Comparison of ENCODE assay signal across 8 mouse cellular contexts in the genomic region with DNA sequence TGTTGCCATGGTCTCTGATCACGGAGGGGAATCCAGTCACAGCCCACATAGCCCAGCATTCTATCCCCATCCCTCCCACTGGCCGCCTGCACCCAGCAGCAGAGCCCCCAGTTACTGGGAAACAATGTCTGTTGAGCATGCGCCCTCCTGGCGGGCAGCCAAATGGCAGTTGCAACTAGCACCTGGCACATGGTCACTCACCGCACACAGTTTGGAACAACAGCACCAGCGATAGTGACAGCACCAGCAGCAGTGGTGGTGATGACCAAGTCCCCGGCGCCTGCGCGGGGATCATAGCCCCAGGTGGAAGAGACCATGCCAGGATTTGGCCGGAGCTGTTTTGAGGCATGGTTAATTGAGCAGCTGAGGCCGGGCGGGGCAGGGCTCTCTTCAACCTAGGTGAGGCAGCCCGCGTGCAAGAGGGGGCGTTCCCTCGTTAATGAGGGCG. TPM values are rescaled to one million over a fixed set of nuclear protein-coding genes. Genes with fewer than 3 reads are reported as not detected.
A peak's percentile ranks its signal among the peaks of the same experiment; 100 is the strongest.
DNase-seq lines count a peak whose midpoint lies in the region; ATAC-seq and TF ChIP-seq lines count a peak whose summit lies in the region.

A gene (minus strand): TSS at position 346 of the 448 bp plus-strand sequence.

- H3K9me3 ChIP-seq in heart, embryonic 10.5 days, result no peaks in the 10 kb centered on the region
- no peaks in the 10 kb centered on the region for H3K9me3 ChIP-seq in forebrain, embryonic 14.5 days (replicated peaks; ENCODE audit: control insufficient read depth, low read length)
- H3K9me3 ChIP-seq in kidney, embryonic 15.5 days (replicated peaks), result no peaks in the 10 kb centered on the region
- no peaks in the 10 kb centered on the region for H3K9me3 ChIP-seq in liver, postnatal 0 days (ENCODE audit: low read length)
- H3K9me3 ChIP-seq in stomach, embryonic 15.5 days, result no peaks in the 10 kb centered on the region

- ATAC-seq in forebrain, embryonic 14.5 days, result peak; percentile 72
- ATAC-seq in kidney, embryonic 15.5 days (replicated peaks; ENCODE audit: low FRiP score), result peak; percentile 64
- no peak for ATAC-seq in liver, postnatal 0 days
- ATAC-seq in stomach, embryonic 15.5 days (ENCODE audit: insufficient read depth, low FRiP score, low read depth), result 0 out of 2 replicates have a peak, but pooled peaks have one; percentile 29

- no peak for TF ChIP-seq EP300 in liver, postnatal 0 days (IDR thresholded peaks at IDR 0.05; ENCODE audit: low read depth)

- peak within 1 kb of the TSS; percentile 33; the same call in 1 of the 2 replicates for H3K4me3 ChIP-seq in heart, embryonic 10.5 days
- no peak within 1 kb of the TSS for H3K4me3 ChIP-seq in forebrain, embryonic 14.5 days (ENCODE audit: low read depth, low read length)
- no peak within 1 kb of the TSS for H3K4me3 ChIP-seq in kidney, embryonic 15.5 days (replicated peaks)
- no peak within 1 kb of the TSS for H3K4me3 ChIP-seq in liver, postnatal 0 days (ENCODE audit: low read depth, low read length)
- H3K4me3 ChIP-seq in stomach, embryonic 15.5 days (replicated peaks), result no peak within 1 kb of the TSS

- 41% methylated on average over 18 of the region's 18 CpGs for WGBS in heart, embryonic 10.5 days
- WGBS in forebrain, embryonic 14.5 days, result 59% methylated on average over 18 of the region's 18 CpGs
- WGBS in kidney, embryonic 15.5 days, result 61% methylated on average over 18 of the region's 18 CpGs
- WGBS in liver, postnatal 0 days (ENCODE audit: insufficient replicate concordance), result 74% methylated on average over 18 of the region's 18 CpGs
- 55% methylated on average over 18 of the region's 18 CpGs for WGBS in stomach, embryonic 15.5 days

- no peak for DNase-seq in heart, embryonic 10.5 days (ENCODE audit: low spot score)
- DNase-seq in heart, adult 8-10 months (ENCODE audit: low spot score), result no peak
- DNase-seq in ZHBTc4 (ENCODE audit: low read depth, low spot score), result peak; percentile 35
- peak; percentile 48 for DNase-seq in forebrain, embryonic 14.5 days (ENCODE audit: low spot score)
- DNase-seq in liver, postnatal 0 days, result peak; percentile 23
- no peak for DNase-seq in embryo, embryonic 10 days (ENCODE audit: low spot score)

- no peaks in the 10 kb centered on the region for H3K36me3 ChIP-seq in heart, embryonic 10.5 days
- H3K36me3 ChIP-seq in forebrain, embryonic 14.5 days (ENCODE audit: control insufficient read depth, insufficient read depth, low read length), result no peaks in the 10 kb centered on the region
- no peaks in the 10 kb centered on the region for H3K36me3 ChIP-seq in kidney, embryonic 15.5 days
- no peaks in the 10 kb centered on the region for H3K36me3 ChIP-seq in liver, postnatal 0 days (replicated peaks; ENCODE audit: insufficient read depth, low read length)
- no peaks in the 10 kb centered on the region for H3K36me3 ChIP-seq in stomach, embryonic 15.5 days

- no peak for TF ChIP-seq CTCF in liver, postnatal 0 days (IDR thresholded peaks at IDR 0.05; ENCODE audit: low read depth)

- H3K4me1 ChIP-seq in heart, embryonic 10.5 days, result peaks cover 6% of the 10 kb centered on the region
- no peaks in the 10 kb centered on the region for H3K4me1 ChIP-seq in forebrain, embryonic 14.5 days (ENCODE audit: control insufficient read depth, insufficient read depth, low read length)
- 0 out of 2 replicates have a peak, but pooled peaks cover 4% of the 10 kb centered on the region for H3K4me1 ChIP-seq in kidney, embryonic 15.5 days
- no peaks in the 10 kb centered on the region for H3K4me1 ChIP-seq in liver, postnatal 0 days (ENCODE audit: insufficient read depth)
- H3K4me1 ChIP-seq in stomach, embryonic 15.5 days, result no peaks in the 10 kb centered on the region

- H3K27me3 ChIP-seq in heart, embryonic 10.5 days (ENCODE audit: insufficient read depth, poor library complexity, severe bottlenecking), result no peaks in the 10 kb centered on the region; the same call in 1 of the 2 replicates
- H3K27me3 ChIP-seq in forebrain, embryonic 14.5 days (replicated peaks; ENCODE audit: control insufficient read depth, insufficient read depth, low read length), result no peaks in the 10 kb centered on the region
- no peaks in the 10 kb centered on the region; the same call in 1 of the 2 replicates for H3K27me3 ChIP-seq in kidney, embryonic 15.5 days
- no peaks in the 10 kb centered on the region for H3K27me3 ChIP-seq in liver, postnatal 0 days (ENCODE audit: insufficient read depth, low read length)
- H3K27me3 ChIP-seq in stomach, embryonic 15.5 days (replicated peaks), result no peaks in the 10 kb centered on the region

- H3K9ac ChIP-seq in forebrain, embryonic 14.5 days (ENCODE audit: low read length), result no peak within 1 kb of the TSS
- no peak within 1 kb of the TSS for H3K9ac ChIP-seq in kidney, embryonic 15.5 days
- H3K9ac ChIP-seq in liver, postnatal 0 days (replicated peaks), result no peak within 1 kb of the TSS
- no peak within 1 kb of the TSS for H3K9ac ChIP-seq in stomach, embryonic 15.5 days

- H3K4me2 ChIP-seq in forebrain, embryonic 14.5 days (ENCODE audit: low read length), result no peak within 1 kb of the TSS; the same call in 1 of the 2 replicates
- 0 out of 2 replicates have a peak within 1 kb of the TSS, but pooled peaks have one; percentile 14 for H3K4me2 ChIP-seq in kidney, embryonic 15.5 days
- H3K4me2 ChIP-seq in liver, postnatal 0 days (ENCODE audit: low read depth, low read length), result no peak within 1 kb of the TSS
- H3K4me2 ChIP-seq in stomach, embryonic 15.5 days, result no peak within 1 kb of the TSS

- no peak within 1 kb of the TSS for H3K27ac ChIP-seq in heart, embryonic 10.5 days
- no peak within 1 kb of the TSS for H3K27ac ChIP-seq in forebrain, embryonic 14.5 days (ENCODE audit: low read depth, low read length)
- no peak within 1 kb of the TSS for H3K27ac ChIP-seq in kidney, embryonic 15.5 days
- H3K27ac ChIP-seq in liver, postnatal 0 days (ENCODE audit: low read depth), result no peak within 1 kb of the TSS
- no peak within 1 kb of the TSS for H3K27ac ChIP-seq in stomach, embryonic 15.5 days

RNA-seq across cellular contexts. Expression of the gene that starts here (rescaled TPM):
- not detected in 2 replicates for polyA plus RNA-seq in heart, embryonic 10.5 days (2016; fragmentation: Nextera tagmentation; extraction: Ambion mirVana)
- total RNA-seq in heart, adult 8-10 months (2022), result under 1 TPM in 1 of 4 experiments, not detected in 3; 0.23 TPM
- not detected in 2 replicates for polyA plus RNA-seq in forebrain, embryonic 14.5 days (2014; fragmentation: Nextera tagmentation; extraction: Ambion mirVana)
- not detected in 2 replicates for polyA plus RNA-seq in kidney, embryonic 15.5 days (2015; fragmentation: Nextera tagmentation; extraction: Ambion mirVana)
- polyA plus RNA-seq in liver, postnatal 0 days (2015; fragmentation: Nextera tagmentation; extraction: Ambion mirVana), result not detected in 2 replicates
- polyA plus RNA-seq in stomach, embryonic 15.5 days (2015; fragmentation: Nextera tagmentation; extraction: Ambion mirVana), result 0.27 TPM in 1 of 2 replicates, not detected in the other

Comparison
In these comparisons a context has a peak if more than half of its experiments do, and no peak if none do; other contexts are left out.
1. Peak in DNase-seq and ATAC-seq in forebrain, embryonic 14.5 days; RNA of the gene not detected or under 1 TPM.
2. Peak in ATAC-seq and H3K4me2 ChIP-seq in kidney, embryonic 15.5 days; RNA of the gene not detected or under 1 TPM.
3. Peak in DNase-seq in liver, postnatal 0 days; RNA of the gene not detected or under 1 TPM.
4. Peak in ATAC-seq in stomach, embryonic 15.5 days; RNA of the gene not detected or under 1 TPM.